Mouse (Mus musculus) liver, adult 2 months (tissue): ENCODE measurements around the gene Mybpc3.

Experiments
- CTCF ChIP-seq: fragments of 200-500 bp; IDR thresholded peaks from 2 replicates; pipeline ENCODE4 v1.5.1; 2011; ENCODE audit warnings: low read depth, low read length, control low read depth
- POLR2A ChIP-seq: fragments of 200-500 bp; IDR thresholded peaks from 2 replicates; pipeline ENCODE4 v1.6.1; 2011; ENCODE audit warnings: low read length, control low read depth; ENCODE audit not compliant: insufficient read depth; ENCODE audit errors: extremely low read depth

GRCm38 (mm10) chr2:91101124-91101740, 16.7 kb upstream of the Mybpc3 start:
- TF ChIP-seq POLR2A (no peak), CTCF (peak; percentile 96)
